Mouse (Mus musculus) forebrain, postnatal 0 days (tissue): Measurements from ENCODE around the gene Mmp1b. TPM values are rescaled to one million over a fixed set of nuclear protein-coding genes. Genes with fewer than 3 reads are reported as not detected.

Source experiments
- ATAC-seq: fragments of 200-750 bp; cut with Nextera tagmentation; 2 replicates; pipeline ENCODE4 v1.8.0; 2017; ENCODE audit warnings: mild to moderate bottlenecking, moderate library complexity
- DNase-seq: peaks from one replicate; pipeline ENCODE4 v3.0.0-alpha.2; 2015
- H3K27ac ChIP-seq: fragments of 300-500 bp; sonication (generic); 2 replicates; pipeline ENCODE4 v1.5.1; 2014; ENCODE audit warnings: low read depth, mild to moderate bottlenecking, antibody characterized with exemption, low read length, moderate library complexity, mixed read lengths
- H3K27me3 ChIP-seq: fragments of 300-500 bp; sonication (generic); 2 replicates; pipeline ENCODE4 v1.6.1; 2014; ENCODE audit warnings: mild to moderate bottlenecking, low read length, mixed read lengths; ENCODE audit not compliant: insufficient read depth
- H3K36me3 ChIP-seq: fragments of 300-500 bp; sonication (generic); 2 replicates; pipeline ENCODE4 v1.6.1; 2014; ENCODE audit warnings: mild to moderate bottlenecking, moderate library complexity; ENCODE audit not compliant: insufficient read depth
- H3K4me1 ChIP-seq: fragments of 300-500 bp; sonication (generic); 2 replicates; pipeline ENCODE4 v1.6.1; 2014; ENCODE audit warnings: antibody characterized with exemption; ENCODE audit not compliant: insufficient read depth
- H3K4me2 ChIP-seq: fragments of 300-500 bp; sonication (generic); 2 replicates; pipeline ENCODE4 v1.6.1; 2014; ENCODE audit warnings: low read depth, mild to moderate bottlenecking, moderate library complexity
- H3K4me3 ChIP-seq: fragments of 300-500 bp; sonication (generic); 2 replicates; pipeline ENCODE4 v1.5.1; 2014; ENCODE audit warnings: low read depth, low read length, mixed read lengths
- H3K9ac ChIP-seq: fragments of 300-500 bp; sonication (generic); 2 replicates; pipeline ENCODE4 v1.6.1; 2014; ENCODE audit warnings: mild to moderate bottlenecking
- H3K9me3 ChIP-seq: fragments of 300-500 bp; sonication (generic); 2 replicates; pipeline ENCODE4 v1.6.1; 2016; ENCODE audit warnings: low read length
- CTCF ChIP-seq: sonication (generic); IDR thresholded peaks from 2 replicates; pipeline ENCODE4 v1.5.1; 2016; ENCODE audit warnings: antibody characterized with exemption, control low read depth, low read depth
- polyA plus RNA-seq: library from polyadenylated mRNA; unstranded; fragments of >200 nt; fragmentation: Nextera tagmentation; extraction: Ambion mirVana; gene quantifications from 2 replicates; pipeline ENCODE4 v1.2.1, GENCODE M21; 2015
- total RNA-seq: library from RNA; depleted of rRNA; stranded (reverse); fragments of >200 nt; gene quantifications from 2 replicates; pipeline ENCODE4 v1.2.3, GENCODE M21; 2014; rRNA removed

The Mmp1b gene
- total and polyA plus RNA-seq, 2 experiments from 2014 or later: not detected

DNA sequence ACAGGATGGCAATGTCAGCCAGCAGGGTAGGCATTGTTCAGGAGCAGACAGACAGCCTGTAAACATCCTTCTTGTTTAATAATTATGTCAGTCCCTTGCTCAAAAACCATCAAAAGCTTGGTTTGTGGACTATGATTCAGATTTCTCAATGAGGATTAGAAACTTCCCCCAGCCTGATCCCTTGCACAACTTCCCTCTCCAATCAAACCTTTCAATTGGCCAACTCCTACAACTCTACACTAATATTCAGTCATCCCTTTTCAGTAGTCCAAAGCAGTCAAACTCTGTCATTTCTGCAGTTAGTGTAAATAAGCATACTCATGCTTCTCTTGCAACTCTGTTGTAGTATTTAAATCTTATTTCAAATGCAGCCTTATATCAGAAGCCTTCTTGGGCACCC, 56.0 kb downstream of the Mmp1b start:
- no peak overlapping the region for H3K4me3 ChIP-seq
- no peaks in the 10 kb centered on the region for H3K9me3 ChIP-seq
- no peak for ATAC-seq
- no peak overlapping the region for H3K4me2 ChIP-seq
- no peaks in the 10 kb centered on the region for H3K27me3 ChIP-seq
- no peak for DNase-seq
- no peaks in the 10 kb centered on the region for H3K36me3 ChIP-seq
- H3K9ac ChIP-seq: no peak overlapping the region
- H3K27ac ChIP-seq: no peak overlapping the region
- no peaks in the 10 kb centered on the region for H3K4me1 ChIP-seq
- no peak for TF ChIP-seq CTCF

Other genes with a start within 250 kb of the Mmp1b start
- gene Dync2h1, start 203.6 kb downstream of the Mmp1b start, total RNA-seq: 15.5 and 18.6 TPM in 2 replicates
- 7.3 and 13.9 TPM in 2 replicates for gene Dync2h1, start 203.6 kb downstream of the Mmp1b start, polyA plus RNA-seq
- 106 and 133 TPM in 2 replicates for gene Dcun1d5, start 203.5 kb downstream of the Mmp1b start, total RNA-seq
- 90.3 and 116 TPM in 2 replicates for gene Dcun1d5, start 203.5 kb downstream of the Mmp1b start, polyA plus RNA-seq
- gene Mmp13, start 115.5 kb downstream of the Mmp1b start, total RNA-seq: 0.08 and 3.2 TPM in 2 replicates
- gene Mmp13, start 115.5 kb downstream of the Mmp1b start, polyA plus RNA-seq: 0.05 TPM in 1 of 2 replicates, not detected in the other
- gene Mmp12, start 43.7 kb downstream of the Mmp1b start, total RNA-seq: 0.62 TPM in 1 of 2 replicates, not detected in the other
- gene Mmp12, start 43.7 kb downstream of the Mmp1b start, polyA plus RNA-seq: not detected in 2 replicates
- not detected in 2 replicates for gene Mmp3, start 57.8 kb upstream of the Mmp1b start, total RNA-seq
- not detected in 2 replicates for gene Mmp3, start 57.8 kb upstream of the Mmp1b start, polyA plus RNA-seq
- not detected in 2 replicates for gene Mmp10, start 114.3 kb upstream of the Mmp1b start, total RNA-seq
- not detected in 2 replicates for gene Mmp10, start 114.3 kb upstream of the Mmp1b start, polyA plus RNA-seq
- gene Mmp8, start 170.4 kb upstream of the Mmp1b start, total RNA-seq: 0.90 TPM in 1 of 2 replicates, not detected in the other
- gene Mmp8, start 170.4 kb upstream of the Mmp1b start, polyA plus RNA-seq: 0.10 and 0.19 TPM in 2 replicates
- not detected in 2 replicates for gene Mmp27, start 183.3 kb upstream of the Mmp1b start, total RNA-seq
- not detected in 2 replicates for gene Mmp27, start 183.3 kb upstream of the Mmp1b start, polyA plus RNA-seq
- not detected in 2 replicates for gene Mmp20, start 240.2 kb upstream of the Mmp1b start, total RNA-seq
- gene Mmp20, start 240.2 kb upstream of the Mmp1b start, polyA plus RNA-seq: not detected in 2 replicates